Mouse (Mus musculus) hindbrain, embryonic 14.5 days (tissue): ENCODE measurements at regions not wholly inside any gene's neighbourhood (a gene's known extent, or its start where the extent isn't known, plus 50 kb on each side); places are given as distances from the start of the nearest gene placed in this dataset.

Source experiments
- ATAC-seq: fragments of 200-750 bp; cut with Nextera tagmentation; 2 replicates; pipeline ENCODE4 v1.8.0; 2017; ENCODE audit warnings: moderate number of reproducible peaks, mild to moderate bottlenecking, moderate TSS enrichment, moderate library complexity; ENCODE audit not compliant: low FRiP score
- DNase-seq: peaks from one replicate; pipeline ENCODE4 v3.0.0-alpha.2; 2015; ENCODE audit warnings: low spot score
- H3K27ac ChIP-seq: fragments of 300-500 bp; sonication (generic); 2 replicates; pipeline ENCODE4 v1.5.1; 2014; ENCODE audit warnings: mild to moderate bottlenecking, moderate library complexity
- H3K27me3 ChIP-seq: fragments of 300-500 bp; sonication (generic); 2 replicates; pipeline ENCODE4 v1.6.1; 2014; ENCODE audit warnings: mild to moderate bottlenecking, low read length, mixed read lengths; ENCODE audit not compliant: control insufficient read depth, insufficient read depth
- H3K36me3 ChIP-seq: fragments of 300-500 bp; sonication (generic); replicated peaks from 2 replicates; pipeline ENCODE4 v1.6.1; 2014; ENCODE audit not compliant: control insufficient read depth, insufficient read depth
- H3K4me1 ChIP-seq: fragments of 300-500 bp; sonication (generic); replicated peaks from 2 replicates; pipeline ENCODE4 v1.6.1; 2014; ENCODE audit warnings: antibody characterized with exemption, low read length, mixed read lengths; ENCODE audit not compliant: control insufficient read depth, insufficient read depth
- H3K4me2 ChIP-seq: fragments of 300-500 bp; sonication (generic); replicated peaks from 2 replicates; pipeline ENCODE4 v1.6.1; 2014; ENCODE audit warnings: mild to moderate bottlenecking, moderate library complexity
- H3K4me3 ChIP-seq: fragments of 300-500 bp; sonication (generic); replicated peaks from 2 replicates; pipeline ENCODE4 v1.5.1; 2014; ENCODE audit warnings: mild to moderate bottlenecking, low read length
- H3K9ac ChIP-seq: fragments of 300-500 bp; sonication (generic); 2 replicates; pipeline ENCODE4 v1.6.1; 2014
- H3K9me3 ChIP-seq: fragments of 300-500 bp; sonication (generic); 2 replicates; pipeline ENCODE4 v1.6.1; 2016; ENCODE audit warnings: low read length; ENCODE audit not compliant: control insufficient read depth
- WGBS: fragments of 180-500 bp; shearing (Covaris S2); extraction: QIAGEN DNeasy Blood & Tissue Kit; methylation state at CpG from one replicate; pipeline ENCODE4 v1.1.7; 2014; 5-methylcytosine and 5-hydroxymethylcytosine counted together

DNA sequence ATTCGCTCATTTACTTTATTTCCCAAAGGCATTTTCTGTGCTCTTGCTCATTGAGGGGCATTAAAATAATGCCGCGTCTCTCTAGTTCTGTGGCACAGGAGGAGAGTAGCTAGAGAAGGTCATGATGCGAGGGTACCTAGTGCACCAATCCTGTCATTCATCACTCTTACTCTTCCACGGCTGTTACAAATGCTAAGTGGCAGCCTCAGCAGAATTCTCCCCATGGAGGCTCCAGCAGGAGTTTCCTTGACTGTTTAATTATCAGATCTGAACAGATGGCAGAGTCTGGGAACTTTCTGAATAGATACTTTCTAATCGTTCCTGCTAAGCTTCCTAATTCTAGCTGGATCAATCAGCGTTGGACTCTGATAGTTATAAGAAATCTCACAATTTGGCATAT, 354.0 kb upstream of the Steap1 start:
- peak; percentile 55; the same call in 1 of the 2 replicates for ATAC-seq
- Histone ChIP-seq H3K4me2 (no peak overlapping the region), H3K9me3 (no peaks in the 10 kb centered on the region), H3K4me3 (no peak overlapping the region), H3K27me3 (no peaks in the 10 kb centered on the region), H3K27ac (no peak overlapping the region), H3K4me1 (no peaks in the 10 kb centered on the region), H3K9ac (no peak overlapping the region), H3K36me3 (no peaks in the 10 kb centered on the region)
- 48% methylated on average over 7 of the region's 7 CpGs for WGBS
- DNase-seq: no peak
